Mouse (Mus musculus): Measurements from ENCODE around the gene Gh. TPM values are rescaled to one million over a fixed set of nuclear protein-coding genes. Genes with fewer than 3 reads are reported as not detected.

Gh gene
- polyA plus RNA-seq, 1 experiment from 2014 or later: not detected

DNA sequence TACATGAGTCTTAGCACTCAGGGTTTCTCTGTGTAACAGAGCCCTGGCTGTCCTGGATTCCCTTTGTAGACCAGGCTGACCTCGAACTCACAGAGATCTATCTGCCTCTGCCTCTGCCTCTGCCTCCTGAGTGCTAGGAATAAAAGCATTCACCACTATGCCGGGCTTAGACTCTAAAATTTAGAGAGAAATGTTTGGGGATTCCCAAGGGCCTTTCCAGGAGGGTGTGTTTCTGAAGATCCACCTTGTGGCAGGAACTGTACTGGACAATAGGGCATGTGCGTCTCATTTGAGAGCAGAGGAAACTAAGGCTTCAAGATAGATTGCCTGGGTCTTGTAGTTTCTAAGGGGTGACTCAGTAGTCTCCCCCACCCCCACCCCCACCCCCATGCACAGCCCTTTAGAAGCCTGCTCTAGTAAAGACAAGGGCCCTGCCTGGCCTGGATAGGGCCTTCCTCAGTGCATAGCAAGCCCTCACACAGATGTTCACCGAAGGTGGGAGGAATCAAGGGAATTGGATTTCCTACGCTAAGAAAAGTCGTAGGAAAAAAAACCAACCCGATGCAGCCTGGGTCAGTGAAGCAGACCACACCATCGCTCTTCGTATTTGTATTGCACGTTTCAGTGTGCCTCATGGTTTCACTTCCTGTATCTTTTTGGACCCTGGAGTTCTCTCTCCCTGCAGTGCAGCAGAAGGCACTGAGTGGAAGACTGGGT is 3.8 kb upstream of the Gh start:
- no peak overlapping the region for H3K4me3 ChIP-seq
- H3K27ac ChIP-seq: no peak overlapping the region
- H3K36me3 ChIP-seq: no peaks in the 10 kb centered on the region
- H3K9me3 ChIP-seq: no peaks in the 10 kb centered on the region
- DNase-seq (ENCODE audit: low spot score): no peak
- peaks cover 8% of the 10 kb centered on the region; the same call in 1 of the 2 replicates for H3K4me1 ChIP-seq (replicated peaks)
- no peaks in the 10 kb centered on the region for H3K27me3 ChIP-seq (ENCODE audit: insufficient read depth, poor library complexity, severe bottlenecking)
- 86% methylated on average over 10 of the region's 10 CpGs for WGBS

DNA sequence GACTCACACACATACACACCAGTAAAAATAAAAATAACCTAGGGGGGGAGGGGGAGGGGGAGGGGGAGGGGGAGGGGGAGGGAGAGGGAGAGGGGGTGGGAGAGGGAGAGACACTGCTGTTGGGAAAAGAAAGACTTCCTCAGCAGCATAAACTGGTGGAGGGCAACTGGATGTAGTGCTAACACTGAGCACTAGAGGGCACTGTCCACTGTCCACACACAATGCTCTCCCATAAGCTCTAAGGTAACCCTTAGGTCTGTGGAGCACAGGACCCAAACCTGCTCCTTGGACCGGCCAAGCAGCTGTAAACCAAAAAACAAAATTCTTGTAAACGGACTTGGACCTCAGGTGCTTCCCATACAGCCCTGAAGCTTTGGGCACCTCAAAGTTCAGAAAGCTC is 969 bp upstream of the Gh start:
- WGBS: 26% methylated on average over 2 of the region's 2 CpGs
- Histone ChIP-seq H3K9me3 (no peaks in the 10 kb centered on the region), H3K36me3 (no peaks in the 10 kb centered on the region), H3K27me3 (ENCODE audit: insufficient read depth, poor library complexity, severe bottlenecking) (no peaks in the 10 kb centered on the region), H3K4me1 (replicated peaks) (no peaks in the 10 kb centered on the region), H3K27ac (no peak overlapping the region), H3K4me3 (no peak overlapping the region)
- DNase-seq (ENCODE audit: low spot score): peak; percentile 77

DNA sequence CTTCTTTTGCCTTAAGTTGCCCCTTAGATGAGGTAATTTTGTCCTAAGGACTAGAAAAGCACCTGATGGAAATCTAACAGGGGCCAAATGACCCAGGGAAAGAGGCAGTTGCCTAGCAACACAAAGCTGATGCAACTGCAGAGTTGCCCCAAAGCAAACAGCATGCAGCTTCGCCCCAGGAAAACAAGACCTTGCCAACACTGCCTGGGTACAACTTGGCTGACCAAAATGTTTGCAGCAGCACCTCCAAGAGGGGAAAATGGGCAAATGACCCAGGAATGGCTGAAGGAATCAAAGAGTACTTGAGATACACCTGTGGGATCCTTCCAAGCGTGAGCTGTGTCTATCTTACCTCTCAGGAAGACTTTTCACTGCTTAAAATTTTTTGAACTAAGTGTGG is 9.8 kb downstream of the Gh start:
- Histone ChIP-seq H3K36me3 (no peaks in the 10 kb centered on the region), H3K27ac (no peak overlapping the region), H3K9me3 (no peaks in the 10 kb centered on the region), H3K4me3 (no peak overlapping the region), H3K27me3 (ENCODE audit: insufficient read depth, poor library complexity, severe bottlenecking) (no peaks in the 10 kb centered on the region), H3K4me1 (replicated peaks) (peaks cover 3% of the 10 kb centered on the region)
- WGBS: 90% methylated on average over 2 of the region's 2 CpGs
- no peak for DNase-seq (ENCODE audit: low spot score)

DNA sequence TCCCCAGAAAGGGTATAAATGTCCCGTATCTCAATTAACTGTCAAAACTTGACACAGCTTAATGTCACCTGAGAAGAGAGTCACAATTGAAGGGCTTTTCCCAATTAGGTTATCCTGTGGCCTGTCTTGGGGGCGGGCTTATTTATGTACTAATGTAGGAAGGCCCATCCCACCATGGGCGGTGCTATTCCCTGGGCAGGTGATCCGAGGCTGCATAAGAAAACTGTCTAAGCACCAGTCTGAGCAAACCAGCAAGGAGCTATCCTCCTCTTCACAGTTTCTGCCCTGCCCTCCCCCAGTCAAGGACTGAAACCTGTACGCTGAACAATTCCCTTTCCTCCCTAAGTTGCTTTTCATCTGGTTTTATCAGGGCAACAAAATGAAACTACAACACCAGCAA is 11.3 kb downstream of the Gh start:
- Histone ChIP-seq H3K4me3 (no peak overlapping the region), H3K4me1 (replicated peaks) (peaks cover 5% of the 10 kb centered on the region), H3K27ac (no peak overlapping the region), H3K36me3 (no peaks in the 10 kb centered on the region), H3K27me3 (ENCODE audit: insufficient read depth, poor library complexity, severe bottlenecking) (no peaks in the 10 kb centered on the region), H3K9me3 (no peaks in the 10 kb centered on the region)
- no peak for DNase-seq (ENCODE audit: low spot score)
- 93% methylated on average over 5 of the region's 5 CpGs for WGBS

DNA sequence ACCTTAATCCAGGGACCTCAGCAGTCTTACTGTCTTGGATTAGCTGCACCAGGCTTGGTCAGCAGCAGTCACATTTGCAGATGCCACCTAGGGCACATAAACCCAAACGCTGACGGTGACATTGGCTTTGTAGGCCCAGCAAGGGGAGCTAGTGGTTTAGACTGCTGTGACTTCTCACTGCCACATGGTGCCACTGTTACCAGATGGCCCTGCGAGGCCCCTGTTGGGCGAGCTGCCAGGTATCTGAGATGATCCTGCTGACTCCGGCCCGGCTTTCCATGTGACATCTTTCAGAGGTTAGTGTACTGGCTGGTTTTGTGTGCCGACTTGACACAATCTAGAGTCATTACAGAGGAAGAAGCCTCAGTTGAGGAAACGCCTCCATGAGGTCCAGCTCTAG is 12.3 kb downstream of the Gh start:
- H3K4me3 ChIP-seq: no peak overlapping the region
- no peaks in the 10 kb centered on the region for H3K9me3 ChIP-seq
- no peaks in the 10 kb centered on the region for H3K27me3 ChIP-seq (ENCODE audit: insufficient read depth, poor library complexity, severe bottlenecking)
- no peaks in the 10 kb centered on the region for H3K36me3 ChIP-seq
- no peak overlapping the region for H3K27ac ChIP-seq
- WGBS: 74% methylated on average over 8 of the region's 8 CpGs
- H3K4me1 ChIP-seq (replicated peaks): peaks cover 5% of the 10 kb centered on the region
- DNase-seq (ENCODE audit: low spot score): no peak

GRCm38 (mm10) chr11:106286987-106287386 is 14.7 kb downstream of the Gh start:
- H3K4me3 ChIP-seq: no peak overlapping the region
- H3K27me3 ChIP-seq (ENCODE audit: insufficient read depth, poor library complexity, severe bottlenecking): no peaks in the 10 kb centered on the region
- H3K36me3 ChIP-seq: no peaks in the 10 kb centered on the region
- no peak for DNase-seq (ENCODE audit: low spot score)
- H3K27ac ChIP-seq: no peak overlapping the region
- H3K4me1 ChIP-seq (replicated peaks): peaks cover 10% of the 10 kb centered on the region
- H3K9me3 ChIP-seq: no peaks in the 10 kb centered on the region
- WGBS: 72% methylated on average over 11 of the region's 11 CpGs

- 87% methylated on average over 7 of the region's 7 CpGs for WGBS
- H3K4me3 ChIP-seq: no peak overlapping the region
- H3K27ac ChIP-seq: no peak overlapping the region
- H3K4me1 ChIP-seq (replicated peaks): peaks cover 14% of the 10 kb centered on the region
- H3K36me3 ChIP-seq: no peaks in the 10 kb centered on the region
- no peaks in the 10 kb centered on the region for H3K27me3 ChIP-seq (ENCODE audit: insufficient read depth, poor library complexity, severe bottlenecking)
- DNase-seq (ENCODE audit: low spot score): no peak
- no peaks in the 10 kb centered on the region for H3K9me3 ChIP-seq
These were observed 15.5 kb downstream of the Gh start for GRCm38 (mm10) chr11:106286206-106286605.

- no peaks in the 10 kb centered on the region for H3K36me3 ChIP-seq
- H3K27ac ChIP-seq: no peak overlapping the region
- no peaks in the 10 kb centered on the region for H3K9me3 ChIP-seq
- no peak overlapping the region for H3K4me3 ChIP-seq
- no peak for DNase-seq (ENCODE audit: low spot score)
- 74% methylated on average over 8 of the region's 8 CpGs for WGBS
- no peaks in the 10 kb centered on the region for H3K27me3 ChIP-seq (ENCODE audit: insufficient read depth, poor library complexity, severe bottlenecking)
- peaks cover 14% of the 10 kb centered on the region for H3K4me1 ChIP-seq (replicated peaks)
These were observed 17.5 kb downstream of the Gh start for GRCm38 (mm10) chr11:106284126-106284525.

GRCm38 (mm10) chr11:106283371-106283770 is 18.3 kb downstream of the Gh start:
- Histone ChIP-seq H3K27ac (no peak overlapping the region), H3K4me3 (no peak overlapping the region), H3K27me3 (ENCODE audit: insufficient read depth, poor library complexity, severe bottlenecking) (no peaks in the 10 kb centered on the region), H3K9me3 (no peaks in the 10 kb centered on the region), H3K36me3 (no peaks in the 10 kb centered on the region), H3K4me1 (replicated peaks) (peaks cover 14% of the 10 kb centered on the region)
- 81% methylated on average over 4 of the region's 4 CpGs for WGBS
- no peak for DNase-seq (ENCODE audit: low spot score)

- H3K4me3 ChIP-seq: no peak overlapping the region
- H3K36me3 ChIP-seq: no peaks in the 10 kb centered on the region
- H3K4me1 ChIP-seq (replicated peaks): peaks cover 14% of the 10 kb centered on the region
- no peak overlapping the region for H3K27ac ChIP-seq
- WGBS: 85% methylated on average over 6 of the region's 6 CpGs
- DNase-seq (ENCODE audit: low spot score): no peak
- peaks cover 8% of the 10 kb centered on the region; the same call in 1 of the 2 replicates for H3K27me3 ChIP-seq (ENCODE audit: insufficient read depth, poor library complexity, severe bottlenecking)
- H3K9me3 ChIP-seq: no peaks in the 10 kb centered on the region
These were observed 19.2 kb downstream of the Gh start for GRCm38 (mm10) chr11:106282452-106282851.

GRCm38 (mm10) chr11:106276454-106276853 is 25.2 kb downstream of the Gh start, which contains the start of gene Tcam1:
Gene Tcam1, plus strand, starts transcription at chr11:106276672.
- Histone ChIP-seq H3K4me1 (replicated peaks) (peaks cover 29% of the 10 kb centered on the region), H3K36me3 (no peaks in the 10 kb centered on the region), H3K27me3 (ENCODE audit: insufficient read depth, poor library complexity, severe bottlenecking) (peaks cover 12% of the 10 kb centered on the region; the same call in 1 of the 2 replicates), H3K27ac (peak within 1 kb of the TSS; percentile 8; the same call in 1 of the 2 replicates), H3K4me3 (peak within 1 kb of the TSS; percentile 20), H3K9me3 (no peaks in the 10 kb centered on the region)
- peak; percentile 94 for DNase-seq (ENCODE audit: low spot score)
- 12% methylated on average over 25 of the region's 25 CpGs for WGBS

DNA sequence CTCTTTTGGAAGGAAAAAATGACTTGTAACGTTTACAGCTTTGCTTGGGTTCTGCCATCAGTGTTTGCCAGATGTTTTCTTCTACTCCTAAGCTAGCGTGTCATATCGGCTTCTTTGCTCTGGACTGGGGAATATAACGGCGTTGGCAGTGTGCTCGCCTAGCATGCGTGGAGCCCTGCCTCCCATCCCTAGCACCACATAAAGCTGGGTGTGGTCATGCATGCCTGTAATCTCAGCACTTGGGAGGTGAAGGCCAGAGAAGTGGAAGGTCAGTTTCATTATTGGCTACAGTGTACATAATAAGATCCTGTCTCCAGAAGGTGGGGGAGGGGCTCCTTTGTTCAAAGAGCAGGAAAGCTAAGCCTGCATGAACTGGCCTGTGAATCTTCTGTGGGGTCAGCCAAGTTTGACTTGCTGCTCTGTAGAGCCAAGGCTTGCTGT is 26.7 kb downstream of the Gh start:
- WGBS: 89% methylated on average over 7 of the region's 7 CpGs
- Histone ChIP-seq H3K27ac (peak overlapping the region; percentile 17), H3K36me3 (peaks cover 6% of the 10 kb centered on the region; the same call in 1 of the 2 replicates), H3K4me3 (no peak overlapping the region), H3K27me3 (ENCODE audit: insufficient read depth, poor library complexity, severe bottlenecking) (peaks cover 12% of the 10 kb centered on the region; the same call in 1 of the 2 replicates), H3K4me1 (replicated peaks) (peaks cover 44% of the 10 kb centered on the region), H3K9me3 (no peaks in the 10 kb centered on the region)
- peak; percentile 21 for DNase-seq (ENCODE audit: low spot score)

DNA sequence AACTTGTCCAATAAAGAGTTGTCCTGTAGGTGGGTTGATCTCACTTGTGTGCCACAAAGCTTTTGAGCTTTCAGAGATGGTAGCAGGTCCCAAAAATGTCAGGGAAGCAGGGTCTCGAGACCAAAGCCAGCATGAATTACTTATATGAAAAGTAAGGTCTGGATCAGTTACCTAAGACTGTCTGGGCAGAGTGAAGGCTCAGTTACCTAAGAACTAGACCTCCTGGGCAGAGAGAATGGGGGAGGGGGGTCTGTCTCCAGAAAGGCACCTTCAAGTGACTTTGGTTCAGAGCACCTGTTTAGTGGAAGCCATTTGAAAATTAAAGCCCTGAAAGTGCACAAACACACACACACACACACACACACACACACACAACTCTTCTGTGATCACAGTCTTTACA is 27.3 kb downstream of the Gh start:
- Histone ChIP-seq H3K36me3 (peaks cover 6% of the 10 kb centered on the region; the same call in 1 of the 2 replicates), H3K27ac (peak overlapping the region; percentile 17)

More for the DNA sequence above, 27.3 kb downstream of the Gh start:
- no peak for DNase-seq (ENCODE audit: low spot score)
- 90% methylated on average over 1 of the region's 1 CpGs for WGBS
- Histone ChIP-seq H3K27me3 (ENCODE audit: insufficient read depth, poor library complexity, severe bottlenecking) (peaks cover 12% of the 10 kb centered on the region; the same call in 1 of the 2 replicates), H3K4me1 (replicated peaks) (peaks cover 46% of the 10 kb centered on the region), H3K4me3 (no peak overlapping the region), H3K9me3 (no peaks in the 10 kb centered on the region)

Data from hindbrain, embryonic 10.5 days (tissue).